Mouse (Mus musculus): ENCODE data around the gene Gmcl1.

The Gmcl1 gene

GRCm38 (mm10) chr6:86660161-86660877, 72.9 kb downstream of the Gmcl1 start:
- DNase-seq (ENCODE audit: low read depth), result no peak

DNA sequence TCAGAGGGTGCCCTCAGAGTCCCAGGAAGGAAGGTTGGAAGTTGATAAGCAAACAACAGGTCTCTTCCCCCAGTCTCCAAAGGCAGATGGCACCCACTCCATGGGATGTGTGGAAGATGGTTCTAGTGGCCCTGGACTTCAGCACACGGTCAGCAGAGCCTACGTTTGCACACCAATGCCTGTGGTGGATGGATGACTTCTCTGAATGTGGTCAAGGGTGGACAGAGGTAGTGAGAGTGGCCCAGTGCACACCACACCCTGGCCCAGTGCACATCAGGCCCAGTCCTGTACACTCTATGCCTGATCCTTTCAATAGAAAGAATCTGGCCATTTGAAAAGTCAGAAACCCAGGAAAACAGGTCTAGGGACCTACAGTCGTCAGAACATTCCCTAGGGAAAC, 74.7 kb downstream of the Gmcl1 start:
- DNase-seq (ENCODE audit: low read depth), result no peak

- no peak for DNase-seq (ENCODE audit: low read depth)
Measured at GRCm38 (mm10) chr6:86654270-86654916, 78.8 kb downstream of the Gmcl1 start.

DNA sequence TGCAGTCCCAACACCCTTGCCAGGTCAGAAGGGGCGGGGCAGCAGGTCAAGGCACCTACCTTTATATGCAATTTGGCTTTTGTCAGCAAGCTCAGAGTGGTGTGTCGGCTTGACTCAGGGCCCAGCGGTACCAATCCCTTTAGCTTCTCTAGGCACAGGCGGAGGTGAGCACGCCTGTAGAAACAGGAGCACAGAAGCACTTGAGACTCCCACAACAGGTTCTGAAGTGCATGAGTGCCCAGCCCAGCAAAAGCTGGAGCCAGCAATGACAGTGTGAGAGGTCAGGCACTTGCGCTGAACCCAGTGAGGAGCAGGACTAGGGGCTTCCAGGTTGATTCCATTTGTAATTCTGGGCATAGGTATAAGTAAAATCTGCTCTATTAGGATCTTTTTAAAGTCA, 80.2 kb downstream of the Gmcl1 start:
- no peak for DNase-seq (ENCODE audit: low read depth)

DNA sequence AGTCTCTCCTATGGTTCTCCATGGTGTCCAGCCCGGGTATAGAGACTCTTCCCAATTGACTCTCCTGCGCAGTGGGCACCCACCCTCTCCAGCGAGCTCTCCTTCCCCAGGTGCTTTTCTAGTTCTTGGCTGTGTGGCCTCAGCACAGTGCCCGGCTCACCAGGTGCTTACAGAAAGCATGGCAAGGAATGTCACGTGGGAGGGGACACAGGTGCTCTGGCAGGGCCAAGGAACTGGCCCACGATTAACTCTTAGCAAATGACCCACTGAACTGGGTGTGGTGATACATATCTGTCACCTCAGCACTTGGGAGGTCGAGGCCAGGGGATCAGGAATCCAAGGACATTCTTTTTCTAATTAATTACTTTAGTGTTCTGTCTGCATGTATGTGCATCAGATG, 87.0 kb downstream of the Gmcl1 start:
- no peak for DNase-seq (ENCODE audit: low read depth)

- DNase-seq (ENCODE audit: low read depth), result no peak
Measured at GRCm38 (mm10) chr6:86645551-86645950, 87.6 kb downstream of the Gmcl1 start.

- no peak for DNase-seq (ENCODE audit: low read depth)
Measured at GRCm38 (mm10) chr6:86644775-86645400, 88.3 kb downstream of the Gmcl1 start.
